In genomic region chr12:79966289-79966615, GRCm38 (mm10) we compare ENCODE assay signal across 8 mouse cellular contexts.
DNase-seq lines count a peak whose midpoint lies in the region; ATAC-seq and TF ChIP-seq lines count a peak whose summit lies in the region.

No protein-coding gene starts in this region.

- DNase-seq in lung, embryonic 14.5 days, result no peak
- no peak for DNase-seq in lung, postnatal 25 days (ENCODE audit: low spot score)
- no peak for DNase-seq in MN1 (ENCODE audit: low spot score)
- no peak for DNase-seq in natural killer cell, adult 2 months (ENCODE audit: low spot score in 2 of 2)

- H3K9ac ChIP-seq in lung, embryonic 14.5 days, result peak overlapping the region; percentile 56
- H3K9ac ChIP-seq in forebrain, embryonic 12.5 days, result peak overlapping the region; percentile 52
- H3K9ac ChIP-seq in intestine, postnatal 0 days (ENCODE audit: low read depth, low read length), result no peak overlapping the region
- H3K9ac ChIP-seq in neural tube, embryonic 13.5 days, result peak overlapping the region; percentile 82

- H3K9me3 ChIP-seq in lung, embryonic 14.5 days (ENCODE audit: low read depth, low read length), result no peaks in the 10 kb centered on the region
- no peaks in the 10 kb centered on the region for H3K9me3 ChIP-seq in forebrain, embryonic 12.5 days
- H3K9me3 ChIP-seq in intestine, postnatal 0 days (ENCODE audit: control insufficient read depth), result no peaks in the 10 kb centered on the region
- H3K9me3 ChIP-seq in neural tube, embryonic 13.5 days, result no peaks in the 10 kb centered on the region

- no peak for TF ChIP-seq CTCF in lung, embryonic 14.5 days (IDR thresholded peaks at IDR 0.05; ENCODE audit: low read depth)
- no peak for TF ChIP-seq CTCF in intestine, postnatal 0 days (IDR thresholded peaks at IDR 0.05; ENCODE audit: low read depth)

- no peak overlapping the region for H3K4me3 ChIP-seq in lung, embryonic 14.5 days (ENCODE audit: low read depth, low read length)
- no peak overlapping the region for H3K4me3 ChIP-seq in forebrain, embryonic 12.5 days (replicated peaks)
- no peak overlapping the region for H3K4me3 ChIP-seq in intestine, postnatal 0 days (ENCODE audit: low read depth, low read length)
- H3K4me3 ChIP-seq in neural tube, embryonic 13.5 days, result peak overlapping the region; percentile 46

- no peaks in the 10 kb centered on the region for H3K27me3 ChIP-seq in lung, embryonic 14.5 days (ENCODE audit: insufficient read depth, low read length)
- 0 out of 2 replicates have a peak, but pooled peaks cover 7% of the 10 kb centered on the region for H3K27me3 ChIP-seq in forebrain, embryonic 12.5 days
- no peaks in the 10 kb centered on the region for H3K27me3 ChIP-seq in intestine, postnatal 0 days (replicated peaks; ENCODE audit: control insufficient read depth, insufficient read depth, low read length)
- H3K27me3 ChIP-seq in neural tube, embryonic 13.5 days, result no peaks in the 10 kb centered on the region; the same call in 1 of the 2 replicates

- H3K36me3 ChIP-seq in lung, embryonic 14.5 days (ENCODE audit: insufficient read depth), result no peaks in the 10 kb centered on the region
- H3K36me3 ChIP-seq in forebrain, embryonic 12.5 days (replicated peaks), result no peaks in the 10 kb centered on the region
- H3K36me3 ChIP-seq in intestine, postnatal 0 days (ENCODE audit: control insufficient read depth, insufficient read depth), result no peaks in the 10 kb centered on the region
- no peaks in the 10 kb centered on the region for H3K36me3 ChIP-seq in neural tube, embryonic 13.5 days

- H3K27ac ChIP-seq in lung, embryonic 14.5 days (ENCODE audit: low read depth), result peak overlapping the region; percentile 98
- peak overlapping the region; percentile 67 for H3K27ac ChIP-seq in forebrain, embryonic 12.5 days
- H3K27ac ChIP-seq in intestine, postnatal 0 days (ENCODE audit: low read depth, low read length), result peak overlapping the region; percentile 46
- peak overlapping the region; percentile 79 for H3K27ac ChIP-seq in neural tube, embryonic 13.5 days (replicated peaks)

- H3K4me2 ChIP-seq in lung, embryonic 14.5 days, result peak overlapping the region; percentile 65
- peak overlapping the region; percentile 54 for H3K4me2 ChIP-seq in forebrain, embryonic 12.5 days
- H3K4me2 ChIP-seq in intestine, postnatal 0 days (replicated peaks; ENCODE audit: low read depth), result peak overlapping the region; percentile 84
- peak overlapping the region; percentile 69 for H3K4me2 ChIP-seq in neural tube, embryonic 13.5 days

- no peak for ATAC-seq in lung, embryonic 14.5 days (ENCODE audit: insufficient read depth)
- ATAC-seq in forebrain, embryonic 12.5 days (ENCODE audit: low FRiP score), result no peak
- ATAC-seq in intestine, postnatal 0 days, result no peak
- no peak for ATAC-seq in neural tube, embryonic 13.5 days (ENCODE audit: low read depth)
- ATAC-seq in frontal cortex, adult (ENCODE audit: low TSS enrichment), result no peak

- WGBS in lung, embryonic 14.5 days, result 49% methylated on average over 6 of the region's 6 CpGs
- 58% methylated on average over 6 of the region's 6 CpGs for WGBS in forebrain, embryonic 12.5 days
- WGBS in intestine, postnatal 0 days, result 70% methylated on average over 6 of the region's 6 CpGs
- WGBS in neural tube, embryonic 13.5 days, result 60% methylated on average over 6 of the region's 6 CpGs

- peaks cover 56% of the 10 kb centered on the region for H3K4me1 ChIP-seq in lung, embryonic 14.5 days (ENCODE audit: insufficient read depth)
- H3K4me1 ChIP-seq in forebrain, embryonic 12.5 days, result peaks cover 41% of the 10 kb centered on the region
- peaks cover 4% of the 10 kb centered on the region; the same call in 1 of the 2 replicates for H3K4me1 ChIP-seq in intestine, postnatal 0 days (replicated peaks; ENCODE audit: control insufficient read depth, insufficient read depth, low read length)
- H3K4me1 ChIP-seq in neural tube, embryonic 13.5 days (replicated peaks), result peaks cover 57% of the 10 kb centered on the region

Comparison
In these comparisons a context has a peak if more than half of its experiments do, and no peak if none do; other contexts are left out.
1. H3K27ac ChIP-seq: peak in every context shown above with its lines; median percentile 98 in lung, embryonic 14.5 days; 79 in neural tube, embryonic 13.5 days; 67 in forebrain, embryonic 12.5 days; 46 in intestine, postnatal 0 days.